Mouse (Mus musculus) CH12.LX (cell line): Measurements from ENCODE around the gene Sdsl. TPM values are rescaled to one million over a fixed set of nuclear protein-coding genes. Genes with fewer than 3 reads are reported as not detected.

Experiments used
- DNase-seq: peaks from one replicate; pipeline ENCODE4 v3.0.0-alpha.2; 2013; ENCODE audit errors: extremely low read depth
- H3K27ac ChIP-seq: 2 replicates; pipeline ENCODE4 v1.5.1; 2012; ENCODE audit warnings: low read depth, mild to moderate bottlenecking, control low read depth, moderate library complexity; ENCODE audit not compliant: insufficient read depth
- H3K27me3 ChIP-seq: replicated peaks from 2 replicates; pipeline ENCODE3; 2012; ENCODE audit warnings: inconsistent platforms
- H3K36me3 ChIP-seq, 2 experiments: replicated peaks in 1 of 2; 2 replicates each; pipeline versions ENCODE3 to v1.6.1; 2012; ENCODE audit warnings: inconsistent platforms in 1 of 2, low read length in 1 of 2, mild to moderate bottlenecking in 1 of 2, mixed read lengths in 1 of 2, moderate library complexity in 1 of 2; ENCODE audit not compliant: control insufficient read depth in 1 of 2, insufficient read depth in 1 of 2
- H3K4me1 ChIP-seq, 2 experiments: 2 replicates each; pipeline ENCODE4 v1.6.1; 2012; ENCODE audit warnings: inconsistent platforms in 1 of 2, moderate library complexity in 1 of 2; ENCODE audit not compliant: insufficient read depth in 2 of 2, control insufficient read depth in 1 of 2
- H3K4me2 ChIP-seq: 2 replicates; pipeline ENCODE4 v1.6.1; 2012; ENCODE audit warnings: low read depth, mild to moderate bottlenecking, control low read depth; ENCODE audit not compliant: poor library complexity, insufficient read depth, severe bottlenecking
- H3K4me3 ChIP-seq, 3 experiments: fragments of 150-350 bp in 1 of 3; sonication (generic) in 1 of 3; replicated peaks in 1 of 3; 2 replicates each; pipeline versions ENCODE3 to v1.5.1; 2011 to 2012; ENCODE audit warnings: low read depth in 2 of 3, low read length in 2 of 3, mild to moderate bottlenecking in 2 of 3, moderate library complexity in 2 of 3, control low read depth in 1 of 3, improper control_type of control experiment in 1 of 3, inconsistent platforms in 1 of 3, mixed read lengths in 1 of 3; ENCODE audit not compliant: poor library complexity in 1 of 3
- H3K79me2 ChIP-seq: replicated peaks from 2 replicates; pipeline ENCODE4 v1.6.1; 2012; ENCODE audit warnings: mild to moderate bottlenecking, moderate library complexity; ENCODE audit not compliant: control insufficient read depth, poor library complexity, insufficient read depth, severe bottlenecking; ENCODE audit errors: extremely low read depth
- H3K9ac ChIP-seq: 2 replicates; pipeline ENCODE4 v1.6.1; 2012; ENCODE audit warnings: low read depth, mild to moderate bottlenecking, control low read depth, moderate library complexity; ENCODE audit not compliant: insufficient read depth
- H3K9me3 ChIP-seq: replicated peaks from 2 replicates; pipeline ENCODE3; 2012; ENCODE audit warnings: low read length, inconsistent platforms, mixed read lengths
- BHLHE40 ChIP-seq: IDR thresholded peaks from 2 replicates; pipeline ENCODE4 v1.6.1; 2011; ENCODE audit warnings: mild to moderate bottlenecking, low read depth, low read length, improper control_type of control experiment
- CHD2 ChIP-seq: IDR thresholded peaks from 2 replicates; pipeline ENCODE4 v1.6.1; 2011; ENCODE audit warnings: low read length, improper control_type of control experiment
- CTCF ChIP-seq, 2 experiments: IDR thresholded peaks in 1 of 2; conservative IDR thresholded peaks in 1 of 2; 2 replicates each; pipeline ENCODE4 v1.5.1; 2011 to 2012; ENCODE audit warnings: low read depth in 2 of 2, low read length in 2 of 2, improper control_type of control experiment in 1 of 2, inconsistent platforms in 1 of 2, mild to moderate bottlenecking in 1 of 2, moderate library complexity in 1 of 2
- EP300 ChIP-seq: IDR thresholded peaks from 2 replicates; pipeline ENCODE4 v1.6.1; 2011; ENCODE audit warnings: low read length, improper control_type of control experiment
- ETS1 ChIP-seq: conservative IDR thresholded peaks from 2 replicates; pipeline ENCODE4 v1.6.1; 2012; ENCODE audit warnings: low read depth, mild to moderate bottlenecking, inconsistent platforms, low read length, improper control_type of control experiment, moderate library complexity
- IRF4 ChIP-seq: IDR thresholded peaks from 2 replicates; pipeline ENCODE4 v1.6.1; 2014; ENCODE audit warnings: low read depth, mild to moderate bottlenecking, inconsistent platforms, low read length, improper control_type of control experiment
- JUND ChIP-seq: conservative IDR thresholded peaks from 2 replicates; pipeline ENCODE4 v1.6.1; 2011; ENCODE audit warnings: low read depth, low read length, improper control_type of control experiment
- MAFK ChIP-seq: IDR thresholded peaks from 2 replicates; pipeline ENCODE4 v1.6.1; 2011; ENCODE audit warnings: low read length, improper control_type of control experiment; ENCODE audit not compliant: insufficient replicate concordance
- MAZ ChIP-seq: IDR thresholded peaks from 2 replicates; pipeline ENCODE4 v1.6.1; 2012; ENCODE audit warnings: low read depth, mild to moderate bottlenecking, inconsistent platforms, low read length, improper control_type of control experiment, moderate library complexity
- MEF2A ChIP-seq: IDR thresholded peaks from 2 replicates; pipeline ENCODE4 v1.6.1; 2014; ENCODE audit warnings: low read depth, mild to moderate bottlenecking, inconsistent platforms, low read length, improper control_type of control experiment, borderline replicate concordance
- POLR2AphosphoS2 ChIP-seq: IDR thresholded peaks from 2 replicates; pipeline ENCODE4 v1.6.1; 2011; ENCODE audit warnings: low read depth, low read length, improper control_type of control experiment
- RAD21 ChIP-seq: IDR thresholded peaks from 2 replicates; pipeline ENCODE4 v1.6.1; 2011; ENCODE audit warnings: low read depth, mild to moderate bottlenecking, low read length, improper control_type of control experiment, moderate library complexity
- SIN3A ChIP-seq: IDR thresholded peaks from 2 replicates; pipeline ENCODE4 v1.6.1; 2012; ENCODE audit warnings: low read length, improper control_type of control experiment, inconsistent platforms
- SMC3 ChIP-seq: IDR thresholded peaks from 2 replicates; pipeline ENCODE4 v1.6.1; 2011; ENCODE audit warnings: low read depth, low read length, improper control_type of control experiment
- TCF12 ChIP-seq: IDR thresholded peaks from 2 replicates; pipeline ENCODE4 v1.6.1; 2014; ENCODE audit warnings: low read depth, mild to moderate bottlenecking, inconsistent platforms, low read length, improper control_type of control experiment
- USF1 ChIP-seq: IDR thresholded peaks from 2 replicates; pipeline ENCODE4 v1.6.1; 2014; ENCODE audit warnings: low read depth, mild to moderate bottlenecking, inconsistent platforms, low read length, improper control_type of control experiment
- ZC3H11A ChIP-seq: IDR thresholded peaks from 2 replicates; pipeline ENCODE4 v1.6.1; 2012; ENCODE audit warnings: low read depth, mild to moderate bottlenecking, inconsistent platforms, low read length, improper control_type of control experiment
- ZNF384 ChIP-seq: IDR thresholded peaks from 2 replicates; pipeline ENCODE4 v1.6.1; 2012; ENCODE audit warnings: low read depth, low read length, improper control_type of control experiment, inconsistent platforms
- dilution Hi-C: fragments of 300-500 bp; cut with MboI; formaldehyde crosslinking; loops from 2 replicates; pipeline ENCODE4 v1.14.3; 2020; ENCODE audit warnings: low sequenced_read_pairs; ENCODE audit not compliant: extremely low pct_unique_long_range_greater_than_20kb, extremely low pct_ligation_motif_present
- in situ Hi-C: fragments of 300-500 bp; cut with MboI; formaldehyde crosslinking; loops from 3 replicates; pipeline ENCODE4 v1.14.3; 2019; ENCODE audit warnings: low sequenced_read_pairs, low pct_ligation_motif_present, low pct_unique_long_range_greater_than_20kb, mixed read lengths
- polyA plus RNA-seq: library from polyadenylated mRNA; unstranded; fragments of >175 nt; gene quantifications from 2 replicates; pipeline ENCODE4 v1.2.1, GENCODE M21; 2012; ENCODE audit warnings: low read depth; ENCODE audit not compliant: insufficient read length
- total RNA-seq, 2 experiments: library from RNA; depleted of rRNA; stranded (reverse); fragments of 300-350 nt in 1 of 2; fragments of >200 nt in 1 of 2; gene quantifications; 2 replicates each; pipeline ENCODE4 v1.2.3; 2012 to 2014

Sdsl gene
- total and polyA plus RNA-seq, 3 experiments, result 0.37 to 4.0 TPM; not detected in 1

- Histone ChIP-seq H3K4me3 (no peak overlapping the region), H3K4me2 (no peak overlapping the region), H3K9me3 (peaks cover 15% of the 10 kb centered on the region), H3K4me1 (peaks cover 11 to 29% of the 10 kb centered on the region in 2 experiments; a peak in 3 of 4 replicates), H3K27me3 (peaks cover 77% of the 10 kb centered on the region)
- dilution Hi-C loops, result no loop called here
- no peak for TF ChIP-seq ZNF384
- peak; percentile 23; the same call in 1 of the 2 replicates for TF ChIP-seq SMC3
- peak; percentile 48 for TF ChIP-seq RAD21
- no peak for TF ChIP-seq ZC3H11A
- TF ChIP-seq JUND, result no peak
- peak; percentile 28 to 59; a peak in 2 of 4 replicates for TF ChIP-seq CTCF (conservative IDR thresholded peaks at IDR 0.05 in 1 of 2, IDR thresholded peaks at IDR 0.05 in 1 of 2; ENCODE audit: low read depth in 2 of 2, low read length in 2 of 2)
- TF ChIP-seq USF1, result no peak
- TF ChIP-seq, all 38 proteins: peak for 3
- Histone ChIP-seq H3K9ac (no peak overlapping the region), H3K36me3 (no peaks in the 10 kb centered on the region), H3K79me2 (no peaks in the 10 kb centered on the region), H3K27ac (no peak overlapping the region)
- DNase-seq, result peak; percentile 30
- in situ Hi-C loops, result no loop called here
Measured at GRCm38 (mm10) chr5:120464321-120464720, 8.3 kb downstream of the Sdsl start.

- Histone ChIP-seq H3K27me3 (peaks cover 74% of the 10 kb centered on the region), H3K9me3 (peaks cover 15% of the 10 kb centered on the region), H3K27ac (no peak overlapping the region), H3K36me3 (no peaks in the 10 kb centered on the region), H3K4me2 (peak overlapping the region; percentile 57), H3K79me2 (no peaks in the 10 kb centered on the region), H3K9ac (no peak overlapping the region), H3K4me3 (no peak overlapping the region), H3K4me1 (peaks cover 13 to 45% of the 10 kb centered on the region in 2 experiments; a peak in 3 of 4 replicates)
- in situ Hi-C loops (no loop called here), dilution Hi-C loops (no loop called here)
- DNase-seq, result peak; percentile 26
- TF ChIP-seq ZC3H11A (no peak), CHD2 (peak; percentile 33; the same call in 1 of the 2 replicates), BHLHE40 (peak; percentile 75), MAFK (0 out of 2 replicates have a peak, but pooled peaks have one; percentile 20), IRF4 (peak; percentile 35; the same call in 1 of the 2 replicates), ETS1 (peak; percentile 83), EP300 (0 out of 2 replicates have a peak, but pooled peaks have one; percentile 23), MAZ (0 out of 2 replicates have a peak, but pooled peaks have one; percentile 24), SIN3A (no peak), MEF2A (0 out of 2 replicates have a peak, but pooled peaks have one; percentile 20), TCF12 (peak; percentile 79), POLR2AphosphoS2 (no peak)
Measured at GRCm38 (mm10) chr5:120461902-120462301, 10.7 kb downstream of the Sdsl start.
